Mouse (Mus musculus) ES-E14 (cell line): Measurements from ENCODE around the gene Ahcyl2.

Source experiments
- HCFC1 ChIP-seq: IDR thresholded peaks from 2 replicates; pipeline ENCODE4 v1.6.1; 2012; ENCODE audit warnings: low read length, inconsistent platforms, borderline replicate concordance; ENCODE audit not compliant: insufficient read depth
- MAFK ChIP-seq: IDR thresholded peaks from 2 replicates; pipeline ENCODE4 v1.6.1; 2014; ENCODE audit warnings: mild to moderate bottlenecking, low read depth, low read length, inconsistent platforms; ENCODE audit not compliant: insufficient read depth

- no peak for TF ChIP-seq HCFC1
- TF ChIP-seq MAFK, result no peak
Observed at GRCm38 (mm10) chr6:29780571-29780970, 12.8 kb downstream of the Ahcyl2 start.
